Mouse (Mus musculus) fat pad, adult 2 months (tissue): ENCODE data around the gene Oprm1.

ENCODE experiments used
- DNase-seq: peaks from one replicate; pipeline ENCODE4 v3.0.0-alpha.2; 2011; ENCODE audit warnings: low read depth, low spot score; ENCODE audit errors: extremely low read depth

Oprm1 gene

GRCm38 (mm10) chr10:7035547-7035946 lies 277.2 kb downstream of the Oprm1 start:
- no peak for DNase-seq

- DNase-seq, result no peak
Observed at GRCm38 (mm10) chr10:7037194-7037593, 278.9 kb downstream of the Oprm1 start.

DNA sequence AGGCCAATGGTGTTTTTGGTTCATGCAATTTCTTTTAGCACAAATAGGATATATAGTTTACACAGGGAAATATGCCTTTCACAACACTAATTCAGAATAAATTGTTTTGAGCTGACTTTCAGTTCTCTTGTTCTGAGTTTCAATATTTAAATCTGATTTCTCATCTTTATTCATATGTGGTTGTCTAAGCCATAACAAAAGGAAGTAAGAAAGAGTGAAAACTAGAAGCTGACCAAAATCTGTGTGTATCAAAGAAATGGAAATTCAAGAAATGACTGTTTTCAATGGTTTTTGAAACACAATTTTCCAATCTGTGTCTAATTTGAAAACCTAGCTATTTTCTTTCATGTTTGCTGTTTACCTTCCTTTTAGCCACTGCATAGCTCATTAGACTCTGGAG lies 282.7 kb downstream of the Oprm1 start:
- no peak for DNase-seq

- DNase-seq, result no peak
Observed at GRCm38 (mm10) chr10:7043896-7044295, 285.6 kb downstream of the Oprm1 start.

- DNase-seq, result no peak
Observed at GRCm38 (mm10) chr10:7047288-7047918, 289.1 kb downstream of the Oprm1 start.

DNA sequence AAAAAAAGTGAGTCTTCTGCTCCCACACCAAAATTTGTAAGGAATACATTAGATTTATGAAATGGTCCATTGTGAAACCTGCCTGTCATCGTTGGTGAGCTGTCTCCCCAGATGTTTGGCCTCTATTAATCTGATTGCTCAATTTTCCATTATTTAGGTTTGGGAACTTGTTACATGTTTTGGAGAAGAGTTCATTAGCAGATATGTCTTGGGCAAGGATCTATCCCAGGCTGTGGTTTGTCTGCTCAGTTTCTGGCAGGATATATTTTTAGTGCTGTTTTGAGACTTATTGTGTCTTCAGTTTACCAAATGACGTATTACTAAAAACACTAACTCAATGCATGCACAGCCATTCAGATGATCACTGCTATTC lies 289.6 kb downstream of the Oprm1 start:
- no peak for DNase-seq

DNA sequence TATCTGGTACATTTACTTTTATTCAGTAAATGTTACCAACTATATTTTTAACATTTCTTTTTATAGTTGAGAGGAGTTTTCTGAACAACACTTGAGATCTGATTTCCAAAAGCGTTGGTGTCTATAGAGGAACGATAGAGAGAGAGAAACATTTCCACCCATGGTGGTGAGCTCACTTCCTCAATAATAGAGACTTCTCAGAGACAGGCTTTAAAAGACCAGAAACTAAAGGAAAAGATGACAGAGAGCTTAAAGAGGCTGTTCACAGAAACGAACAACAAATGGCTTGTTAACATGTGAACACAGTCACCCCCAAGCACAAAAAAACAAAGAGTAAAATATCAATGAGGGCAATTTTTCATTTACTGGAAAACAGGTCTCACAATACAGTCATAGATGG lies 291.6 kb downstream of the Oprm1 start:
- no peak for DNase-seq

GRCm38 (mm10) chr10:7052315-7053017 lies 294.2 kb downstream of the Oprm1 start, which contains the start of gene Ipcef1:
Ipcef1 (minus strand) TSS chr10:7052478.
- DNase-seq, result no peak

DNA sequence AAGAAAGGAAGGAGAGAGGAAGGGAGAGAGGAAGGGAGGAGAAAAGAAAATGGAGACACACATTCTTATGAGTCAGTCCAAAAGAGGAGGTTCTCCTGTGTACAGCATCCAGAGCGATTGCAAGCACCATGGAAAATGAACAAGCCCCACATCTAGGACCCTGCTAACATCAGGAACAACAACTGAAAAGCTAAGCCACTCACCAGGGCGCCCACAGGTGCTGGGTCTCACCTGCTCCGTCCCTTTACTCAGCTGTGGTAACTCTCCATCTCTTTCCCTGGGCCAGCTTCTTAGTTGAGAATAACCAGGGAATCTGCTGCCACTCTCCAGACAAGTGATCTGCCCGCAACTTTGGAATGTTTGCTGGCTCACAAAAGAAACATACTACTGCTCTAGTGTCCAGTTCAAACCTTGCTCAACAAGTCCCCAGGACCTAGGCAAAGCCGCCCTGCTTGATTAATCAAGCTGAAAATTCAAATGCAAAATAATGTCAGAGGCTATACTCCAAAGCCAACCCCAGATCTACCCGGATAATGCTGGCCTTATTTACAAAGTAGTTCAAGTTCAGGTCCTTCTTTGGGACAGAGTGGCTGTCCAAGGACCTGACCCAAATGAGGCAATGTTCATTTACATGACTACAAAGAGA lies 296.4 kb downstream of the Oprm1 start:
- DNase-seq, result no peak

DNA sequence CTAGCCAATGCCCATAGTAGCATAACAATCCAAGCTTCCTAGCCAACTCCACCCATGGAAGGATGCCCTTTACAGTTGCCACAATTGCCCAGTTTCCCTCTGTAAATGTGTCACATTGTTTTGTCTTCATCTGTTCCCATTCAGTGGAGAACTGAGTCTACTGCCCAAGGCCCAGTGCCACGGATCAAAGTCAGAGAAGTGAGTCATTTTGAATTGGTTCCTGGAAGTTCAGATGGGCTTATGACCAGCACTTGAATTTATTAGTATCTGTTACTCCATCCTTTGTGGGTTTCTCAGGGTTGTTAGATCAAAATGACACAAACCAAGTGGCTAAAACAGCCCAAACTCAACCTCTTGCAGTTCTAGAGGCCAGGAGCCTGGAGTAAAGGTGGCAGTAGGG lies 299.2 kb downstream of the Oprm1 start:
- no peak for DNase-seq

DNA sequence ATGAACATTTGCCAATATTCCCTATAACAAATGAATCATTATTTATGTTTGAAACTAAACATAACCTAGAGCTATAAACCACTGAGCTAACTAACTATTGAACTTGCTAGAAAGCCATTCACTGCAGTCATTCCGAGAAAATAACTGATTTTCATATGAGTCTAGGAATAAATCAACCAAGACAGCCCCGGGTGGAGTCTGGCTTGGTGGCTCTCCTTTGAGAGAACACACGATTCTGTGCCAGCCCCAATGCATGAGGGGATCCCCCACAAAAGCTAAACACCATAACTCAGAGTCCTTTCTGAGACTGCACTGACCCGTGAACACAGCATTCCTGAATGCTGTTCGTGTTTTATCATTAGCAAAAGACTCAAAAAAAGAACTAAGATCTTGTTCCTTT lies 302.0 kb downstream of the Oprm1 start:
- no peak for DNase-seq

- DNase-seq, result no peak
Observed at GRCm38 (mm10) chr10:7062993-7063392, 304.7 kb downstream of the Oprm1 start.

DNA sequence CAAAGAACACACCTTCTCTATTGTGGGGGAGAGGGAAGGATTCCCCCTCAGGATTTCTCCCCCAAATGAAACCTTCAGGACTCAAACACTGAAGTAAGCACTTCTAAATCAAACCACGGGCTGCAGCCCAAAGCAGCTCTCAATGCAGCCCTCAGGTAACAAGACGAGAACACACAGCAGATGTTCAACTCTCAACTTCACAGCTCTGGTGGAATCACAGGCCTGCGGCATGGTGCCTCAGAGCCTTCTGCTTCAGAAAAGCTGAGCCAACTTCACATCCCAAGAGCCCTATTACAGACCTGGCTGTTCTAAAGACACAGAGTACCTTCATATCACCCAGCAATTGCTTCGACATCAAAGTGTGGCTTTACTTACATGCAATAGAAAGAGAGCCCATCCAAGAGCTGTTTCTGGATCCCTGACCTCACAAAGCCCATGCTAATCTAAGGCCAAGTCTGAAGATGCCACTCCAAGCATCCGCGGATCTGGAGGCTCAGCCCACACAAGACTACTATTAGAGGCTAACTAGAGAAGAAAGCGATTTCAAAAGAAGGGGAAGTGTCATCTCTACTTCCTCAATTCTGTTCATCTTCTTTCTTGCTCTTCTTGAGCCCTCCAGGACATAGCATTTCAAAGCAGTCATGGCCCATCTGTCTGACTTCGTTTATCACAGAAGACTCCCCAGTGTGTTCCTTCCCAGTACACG lies 305.6 kb downstream of the Oprm1 start:
- no peak for DNase-seq

DNA sequence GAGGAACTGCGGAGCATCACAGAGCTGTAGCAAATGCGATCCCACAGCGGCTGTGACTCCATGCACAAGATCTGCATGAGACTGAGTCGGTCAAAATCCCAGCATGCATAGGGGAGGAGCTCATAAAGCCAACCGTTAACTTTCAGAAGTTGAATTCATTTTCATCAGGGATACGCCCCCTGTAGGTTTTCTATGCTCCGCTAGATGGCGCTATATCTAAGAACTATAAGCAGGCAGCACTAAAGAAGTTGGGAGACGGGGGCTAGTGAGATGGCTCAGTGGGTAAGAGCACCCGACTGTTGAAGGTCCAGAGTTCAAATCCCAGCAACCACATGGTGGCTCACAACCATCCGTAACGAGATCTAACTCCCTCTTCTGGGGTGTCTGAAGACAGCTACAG lies 310.3 kb downstream of the Oprm1 start:
- DNase-seq, result no peak

DNA sequence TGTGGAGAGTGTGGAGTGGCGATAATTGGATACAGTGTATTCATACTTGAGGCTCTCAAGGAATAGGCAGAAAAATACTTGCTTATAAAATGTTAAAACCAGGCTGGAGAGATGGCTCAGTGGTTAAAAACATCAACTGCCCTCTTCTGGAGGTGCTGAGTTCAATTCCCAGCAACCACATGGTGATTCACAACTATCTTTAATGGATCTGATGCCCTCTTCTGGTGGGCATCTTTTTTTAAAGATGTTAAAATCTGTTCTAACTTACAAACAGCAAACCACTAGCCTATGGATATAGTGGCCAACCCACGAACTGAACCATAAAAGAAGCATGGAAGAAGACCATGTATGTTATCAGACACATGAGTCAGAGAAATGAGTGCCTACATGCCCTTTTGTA lies 310.8 kb downstream of the Oprm1 start:
- no peak for DNase-seq

- no peak for DNase-seq
Observed at GRCm38 (mm10) chr10:7070100-7070835, 312.0 kb downstream of the Oprm1 start.

DNA sequence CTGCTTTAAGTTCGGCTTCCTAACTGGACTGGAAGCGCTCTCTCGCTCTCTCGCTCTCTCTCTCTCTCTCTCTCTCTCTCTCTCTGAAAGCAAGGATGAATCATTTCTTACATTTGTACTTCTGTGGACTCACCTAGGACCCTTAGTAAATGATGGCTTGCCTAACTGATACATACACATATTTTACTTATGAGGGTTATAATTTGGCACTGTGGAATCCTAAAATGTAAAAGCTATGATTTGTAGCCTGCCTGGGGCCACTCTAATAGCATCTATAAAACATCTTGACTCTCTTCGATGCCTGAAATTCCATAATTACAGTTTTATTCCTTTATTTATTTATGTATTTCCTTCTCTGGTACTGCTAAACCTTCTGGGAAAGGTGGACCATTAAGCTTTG lies 312.6 kb downstream of the Oprm1 start:
- DNase-seq, result no peak

DNA sequence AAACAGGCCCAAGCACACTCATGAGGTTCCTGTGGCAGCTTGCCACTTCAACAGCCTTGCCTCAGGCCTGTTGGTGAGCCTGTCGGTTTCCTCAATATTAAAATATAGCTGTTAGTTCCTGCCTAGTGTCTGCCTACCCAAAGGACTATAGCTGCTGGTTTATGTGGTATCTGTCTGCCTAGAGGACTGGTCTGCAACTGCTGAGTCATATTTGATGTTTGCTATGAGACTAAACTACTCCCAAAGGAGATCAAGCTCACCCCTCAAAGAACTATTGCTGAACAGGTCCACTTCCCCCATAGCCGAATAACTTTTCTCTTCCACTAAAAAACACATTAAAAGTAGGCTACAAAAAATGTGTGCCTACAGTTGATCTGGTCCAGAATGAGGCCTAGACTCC lies 315.9 kb downstream of the Oprm1 start:
- no peak for DNase-seq

DNA sequence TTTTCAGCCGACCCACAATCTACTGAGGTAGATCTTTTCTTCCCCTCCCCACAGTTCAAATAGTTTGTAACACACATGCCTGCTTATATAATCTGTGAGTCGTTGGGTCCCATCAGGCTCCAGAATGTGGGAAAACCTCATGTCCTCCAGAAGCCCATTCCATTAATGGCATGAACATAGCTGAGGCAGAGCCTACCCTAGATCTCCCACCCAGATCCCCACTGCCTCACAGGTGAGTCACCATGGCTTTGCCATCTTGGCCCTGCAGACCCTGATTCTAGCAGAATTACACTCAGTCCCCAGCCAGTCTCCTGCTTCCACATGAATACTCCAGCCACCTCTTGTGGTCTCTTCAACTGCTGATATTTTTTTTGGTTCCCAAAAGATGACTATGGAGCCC lies 317.4 kb downstream of the Oprm1 start:
- no peak for DNase-seq

DNA sequence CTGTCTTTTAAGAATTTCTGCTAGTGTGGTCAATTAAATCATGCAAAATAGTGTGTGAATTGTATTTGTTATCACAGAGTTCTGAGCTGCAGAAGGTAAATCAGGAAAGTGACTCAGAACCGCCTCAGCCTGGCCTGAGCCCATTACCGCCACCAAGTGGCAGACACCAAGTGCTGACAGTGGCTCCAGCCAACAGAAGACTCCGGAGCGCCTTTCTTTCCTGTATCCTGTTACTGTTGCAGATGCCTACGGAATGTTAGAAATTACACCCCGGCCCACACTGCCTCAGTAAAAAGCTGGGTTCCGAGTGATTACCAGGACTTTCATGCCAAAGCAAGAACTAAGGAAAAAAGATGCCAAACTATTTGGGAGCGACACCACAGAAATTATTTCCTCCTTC lies 317.9 kb downstream of the Oprm1 start:
- no peak for DNase-seq

DNA sequence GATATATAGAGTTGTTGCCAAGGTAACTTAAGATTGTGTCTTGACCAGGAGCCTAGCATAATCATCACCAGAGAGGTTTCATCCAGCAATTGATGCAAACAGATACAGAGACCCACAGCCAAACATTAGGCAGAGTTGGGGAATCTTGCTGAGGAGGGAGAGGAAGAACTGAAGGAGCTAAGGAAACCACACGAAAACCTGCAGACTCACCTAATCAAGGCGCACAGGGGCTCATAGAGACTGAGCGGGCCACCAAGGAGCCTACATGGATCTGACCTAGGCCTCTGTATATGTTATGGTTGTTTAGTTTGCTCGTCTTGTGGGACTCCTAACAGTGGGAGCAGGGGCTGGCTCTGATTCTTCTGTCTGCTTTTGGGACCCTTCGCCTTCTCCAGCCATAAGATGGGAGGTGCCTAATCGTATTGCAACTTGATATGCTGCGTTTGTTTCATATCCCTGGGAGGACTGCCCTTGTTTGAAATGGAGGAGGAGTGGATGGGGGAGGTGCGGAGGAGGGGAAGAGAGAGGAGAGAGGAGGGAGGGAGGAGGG lies 318.4 kb downstream of the Oprm1 start:
- no peak for DNase-seq
